Mouse (Mus musculus) kidney, embryonic 15.5 days (tissue): ENCODE data around the gene Ppm1e. TPM values are rescaled to one million over a fixed set of nuclear protein-coding genes. Genes with fewer than 3 reads are reported as not detected.

Source experiments
- ATAC-seq: fragments of 200-750 bp; cut with Nextera tagmentation; replicated peaks from 2 replicates; pipeline ENCODE4 v1.8.0; 2017; ENCODE audit warnings: moderate TSS enrichment; ENCODE audit not compliant: low FRiP score
- H3K27ac ChIP-seq: fragments of 300-500 bp; sonication (generic); 2 replicates; pipeline ENCODE4 v1.5.1; 2015; ENCODE audit warnings: mild to moderate bottlenecking, inconsistent platforms
- H3K27me3 ChIP-seq: fragments of 300-500 bp; sonication (generic); 2 replicates; pipeline ENCODE4 v1.6.1; 2015; ENCODE audit warnings: inconsistent platforms
- H3K36me3 ChIP-seq: fragments of 300-500 bp; sonication (generic); 2 replicates; pipeline ENCODE4 v1.6.1; 2015; ENCODE audit warnings: inconsistent platforms
- H3K4me1 ChIP-seq: fragments of 300-500 bp; sonication (generic); 2 replicates; pipeline ENCODE4 v1.6.1; 2015; ENCODE audit warnings: inconsistent platforms
- H3K4me2 ChIP-seq: fragments of 300-500 bp; sonication (generic); 2 replicates; pipeline ENCODE4 v1.6.1; 2015; ENCODE audit warnings: moderate library complexity, mild to moderate bottlenecking, inconsistent platforms
- H3K4me3 ChIP-seq: fragments of 300-500 bp; sonication (generic); replicated peaks from 2 replicates; pipeline ENCODE4 v1.5.1; 2015; ENCODE audit warnings: mild to moderate bottlenecking, inconsistent platforms
- H3K9ac ChIP-seq: fragments of 300-500 bp; sonication (generic); 2 replicates; pipeline ENCODE4 v1.6.1; 2015; ENCODE audit warnings: mild to moderate bottlenecking, inconsistent platforms
- H3K9me3 ChIP-seq: fragments of 300-500 bp; sonication (generic); replicated peaks from 2 replicates; pipeline ENCODE4 v1.6.1; 2016; ENCODE audit warnings: inconsistent platforms
- WGBS: fragments of 180-500 bp; shearing (Covaris S2); methylation state at CpG from one replicate; pipeline ENCODE4 v1.1.7; 2015; ENCODE audit warnings: mixed read lengths; 5-methylcytosine and 5-hydroxymethylcytosine counted together
- polyA plus RNA-seq: library from polyadenylated mRNA; unstranded; fragments of >200 nt; fragmentation: Nextera tagmentation; extraction: Ambion mirVana; gene quantifications from 2 replicates; pipeline ENCODE4 v1.2.1, GENCODE M21; 2015

Gene Ppm1e
- 2.9 and 3.0 TPM in 2 replicates for polyA plus RNA-seq

- Histone ChIP-seq H3K4me2 (peak within 1 kb of the TSS; percentile 87), H3K4me1 (peaks cover 19% of the 10 kb centered on the region), H3K9me3 (no peaks in the 10 kb centered on the region), H3K27me3 (peaks cover 45% of the 10 kb centered on the region), H3K27ac (peak within 1 kb of the TSS; percentile 23), H3K36me3 (no peaks in the 10 kb centered on the region), H3K9ac (peak within 1 kb of the TSS; percentile 43), H3K4me3 (peak within 1 kb of the TSS; percentile 67)
- peak; percentile 91 for ATAC-seq
- under 1% methylated on average over 97 of the region's 104 CpGs for WGBS
Measured at GRCm38 (mm10) chr11:87358331-87359261, at the start of gene Ppm1e. Gene Ppm1e (minus strand): TSS chr11:87359023.

- H3K9ac ChIP-seq = peak within 1 kb of the TSS; percentile 64
- peak; percentile 57 for ATAC-seq
- no peaks in the 10 kb centered on the region; the same call in 1 of the 2 replicates for H3K27me3 ChIP-seq
- peak within 1 kb of the TSS; percentile 96 for H3K27ac ChIP-seq
- WGBS = 74% methylated on average over 27 of the region's 27 CpGs
- peak within 1 kb of the TSS; percentile 66 for H3K4me2 ChIP-seq
- H3K4me1 ChIP-seq = peaks cover 6% of the 10 kb centered on the region
- no peaks in the 10 kb centered on the region for H3K9me3 ChIP-seq
- peak within 1 kb of the TSS; percentile 69 for H3K4me3 ChIP-seq
- H3K36me3 ChIP-seq = no peaks in the 10 kb centered on the region
Measured at GRCm38 (mm10) chr11:87404876-87405275, 46.1 kb upstream of the Ppm1e start, which contains the start of the genes Rad51c and Tex14. Gene Rad51c (minus strand): TSS chr11:87404954. Gene Tex14 (plus strand): TSS chr11:87405065.

GRCm38 (mm10) chr11:87404111-87404853 lies 45.5 kb upstream of the Ppm1e start:
- WGBS = 2% methylated on average over 58 of the region's 58 CpGs

DNA sequence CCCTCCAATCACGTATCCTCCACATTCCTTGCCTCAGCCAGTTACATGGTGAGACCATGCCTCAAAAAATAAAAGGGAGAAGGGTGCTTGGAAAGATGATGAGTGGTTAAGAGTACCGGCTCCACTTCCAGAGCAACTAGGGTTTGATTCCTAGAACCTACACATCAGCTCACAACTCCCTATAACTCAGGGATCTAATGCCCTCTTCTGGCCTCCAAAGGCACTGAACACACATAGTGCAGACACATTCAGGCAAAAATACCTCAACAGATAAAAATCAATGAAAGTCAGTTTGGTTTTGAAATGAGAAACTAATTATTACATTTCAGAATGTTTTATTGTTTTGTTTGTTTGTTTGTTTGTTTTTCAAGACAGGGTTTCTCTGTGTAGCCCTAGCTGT lies 39.6 kb upstream of the Ppm1e start:
- ATAC-seq = no peak
- H3K4me1 ChIP-seq = no peaks in the 10 kb centered on the region
- no peak overlapping the region for H3K4me2 ChIP-seq
- no peaks in the 10 kb centered on the region for H3K36me3 ChIP-seq
- no peak overlapping the region for H3K27ac ChIP-seq
- no peaks in the 10 kb centered on the region for H3K9me3 ChIP-seq
- 93% methylated on average over 2 of the region's 2 CpGs for WGBS
- no peak overlapping the region for H3K4me3 ChIP-seq
- H3K9ac ChIP-seq = no peak overlapping the region
- no peaks in the 10 kb centered on the region for H3K27me3 ChIP-seq

More at GRCm38 (mm10) chr11:87404111-87404853, 45.5 kb upstream of the Ppm1e start:
- H3K36me3 ChIP-seq = no peaks in the 10 kb centered on the region
- H3K4me1 ChIP-seq = peaks cover 6% of the 10 kb centered on the region
- H3K9ac ChIP-seq = peak overlapping the region; percentile 64
- no peaks in the 10 kb centered on the region; the same call in 1 of the 2 replicates for H3K27me3 ChIP-seq
- H3K9me3 ChIP-seq = no peaks in the 10 kb centered on the region
- H3K27ac ChIP-seq = peak overlapping the region; percentile 96
- peak overlapping the region; percentile 69 for H3K4me3 ChIP-seq
- peak overlapping the region; percentile 66 for H3K4me2 ChIP-seq
- ATAC-seq = peak; percentile 96

- peaks cover 8% of the 10 kb centered on the region for H3K36me3 ChIP-seq
- H3K4me3 ChIP-seq = no peak overlapping the region
- 61% methylated on average over 1 of the region's 1 CpGs for WGBS
- H3K9ac ChIP-seq = no peak overlapping the region
- H3K4me1 ChIP-seq = no peaks in the 10 kb centered on the region
- H3K27me3 ChIP-seq = no peaks in the 10 kb centered on the region
- no peaks in the 10 kb centered on the region for H3K9me3 ChIP-seq
- H3K4me2 ChIP-seq = no peak overlapping the region
- no peak for ATAC-seq
- no peak overlapping the region for H3K27ac ChIP-seq
Measured at GRCm38 (mm10) chr11:87393855-87394254, 35.0 kb upstream of the Ppm1e start.

DNA sequence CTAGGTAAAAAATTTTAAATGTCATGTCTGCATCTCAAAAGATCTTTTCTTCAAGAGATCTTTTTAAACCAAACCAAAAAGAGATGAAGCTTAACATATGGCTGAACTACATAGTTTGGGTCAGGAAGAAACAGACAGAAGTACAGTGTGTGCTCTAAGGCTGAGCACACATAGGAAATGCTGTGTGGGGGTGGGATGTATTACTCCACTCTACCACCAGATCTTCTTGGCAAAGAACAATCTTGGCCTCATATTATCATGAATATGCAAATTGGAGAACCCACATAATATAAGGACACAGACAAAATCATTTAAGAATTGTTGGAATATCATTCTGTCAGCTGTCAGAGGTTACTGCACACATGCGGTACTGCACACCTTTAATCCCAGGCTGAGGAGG lies 26.9 kb upstream of the Ppm1e start:
- H3K4me3 ChIP-seq = no peak overlapping the region
- no peaks in the 10 kb centered on the region for H3K9me3 ChIP-seq
- H3K9ac ChIP-seq = no peak overlapping the region
- no peak overlapping the region for H3K27ac ChIP-seq
- no peaks in the 10 kb centered on the region for H3K36me3 ChIP-seq
- 95% methylated on average over 1 of the region's 1 CpGs for WGBS
- no peaks in the 10 kb centered on the region for H3K27me3 ChIP-seq
- ATAC-seq = no peak
- H3K4me1 ChIP-seq = no peaks in the 10 kb centered on the region
- no peak overlapping the region for H3K4me2 ChIP-seq

DNA sequence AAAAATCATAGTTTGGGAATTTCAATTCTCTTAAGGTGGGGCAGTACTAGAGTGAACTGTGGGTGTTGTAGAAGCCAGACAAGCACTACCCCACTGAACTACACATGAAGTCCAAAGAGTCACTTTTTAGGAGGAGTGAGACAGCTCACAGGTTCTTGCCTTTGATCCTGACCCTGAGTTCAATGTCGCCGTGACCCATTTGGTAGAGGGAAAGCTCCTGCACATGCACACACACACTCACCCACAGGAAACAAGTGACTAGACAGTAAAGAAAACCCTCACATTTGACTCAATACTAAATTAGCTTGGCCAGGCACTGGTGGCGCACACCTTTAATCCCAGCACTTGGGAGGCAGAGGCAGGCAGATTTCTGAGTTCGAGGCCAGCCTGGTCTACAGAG lies 25.7 kb upstream of the Ppm1e start:
- H3K9me3 ChIP-seq = no peaks in the 10 kb centered on the region
- no peaks in the 10 kb centered on the region for H3K4me1 ChIP-seq
- 91% methylated on average over 4 of the region's 4 CpGs for WGBS
- ATAC-seq = no peak
- H3K36me3 ChIP-seq = peaks cover 8% of the 10 kb centered on the region; the same call in 1 of the 2 replicates
- no peaks in the 10 kb centered on the region for H3K27me3 ChIP-seq
- no peak overlapping the region for H3K27ac ChIP-seq
- H3K4me3 ChIP-seq = no peak overlapping the region
- H3K4me2 ChIP-seq = no peak overlapping the region
- H3K9ac ChIP-seq = no peak overlapping the region

DNA sequence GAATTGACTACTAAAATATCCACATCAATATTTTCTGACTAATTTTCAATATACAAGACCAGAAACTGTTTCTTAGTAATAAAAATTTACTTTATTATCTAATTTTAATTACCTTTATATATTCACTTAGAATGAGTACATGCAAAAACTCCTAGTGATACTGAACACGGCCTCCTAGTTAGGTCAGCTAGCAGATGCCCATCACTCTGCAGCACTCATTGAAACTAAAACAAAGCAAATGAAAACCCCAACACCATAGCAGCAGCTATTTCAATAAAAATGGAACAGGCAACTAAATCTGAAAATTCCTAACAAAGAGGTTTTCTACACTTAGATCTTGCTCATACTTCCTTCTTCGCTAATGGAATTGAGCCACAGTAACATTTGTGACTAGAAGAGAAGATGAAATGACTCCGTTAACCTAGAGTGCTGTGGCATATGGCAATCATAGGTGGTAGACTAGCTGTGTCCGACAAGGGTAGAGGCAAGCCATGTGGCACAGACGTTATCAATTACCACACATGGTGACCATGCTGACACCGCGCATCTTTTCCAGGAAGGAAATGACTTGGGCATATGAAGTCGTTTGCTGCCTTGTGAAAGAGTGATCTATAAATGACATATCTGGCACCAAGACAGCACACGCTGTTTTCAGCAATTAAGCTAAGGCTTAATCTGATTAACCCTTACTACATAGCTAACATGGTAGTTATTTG lies 9.2 kb upstream of the Ppm1e start:
- no peak overlapping the region for H3K4me2 ChIP-seq
- 78% methylated on average over 9 of the region's 9 CpGs for WGBS
- H3K9me3 ChIP-seq = no peaks in the 10 kb centered on the region
- H3K27ac ChIP-seq = no peak overlapping the region
- ATAC-seq = no peak; the same call in 1 of the 2 replicates
- H3K9ac ChIP-seq = no peak overlapping the region
- H3K27me3 ChIP-seq = no peaks in the 10 kb centered on the region
- no peaks in the 10 kb centered on the region for H3K4me1 ChIP-seq
- no peak overlapping the region for H3K4me3 ChIP-seq
- H3K36me3 ChIP-seq = no peaks in the 10 kb centered on the region

DNA sequence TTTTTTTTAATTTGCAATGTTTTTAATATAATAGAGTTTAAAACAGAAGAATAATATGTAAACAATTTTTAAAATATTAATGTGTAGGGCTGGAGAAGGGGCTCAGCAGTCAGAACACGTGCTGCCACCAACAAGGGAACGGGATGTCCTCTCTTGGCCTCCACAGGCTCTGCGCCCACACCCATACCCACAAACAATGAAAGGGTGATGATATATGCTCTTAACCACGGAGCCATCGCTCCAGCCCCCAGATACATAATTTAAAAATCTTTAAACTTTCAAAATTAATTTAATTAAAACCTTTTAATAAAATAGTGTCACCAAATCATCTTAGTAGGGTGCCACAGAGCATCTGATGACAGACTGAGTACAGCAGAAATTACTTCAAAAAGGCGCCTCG lies 8.2 kb upstream of the Ppm1e start:
- H3K9me3 ChIP-seq = no peaks in the 10 kb centered on the region
- H3K27me3 ChIP-seq = 0 out of 2 replicates have a peak, but pooled peaks cover 3% of the 10 kb centered on the region
- no peak for ATAC-seq
- 84% methylated on average over 7 of the region's 7 CpGs for WGBS
- H3K9ac ChIP-seq = no peak overlapping the region
- H3K4me1 ChIP-seq = no peaks in the 10 kb centered on the region
- H3K27ac ChIP-seq = no peak overlapping the region
- no peaks in the 10 kb centered on the region for H3K36me3 ChIP-seq
- no peak overlapping the region for H3K4me2 ChIP-seq
- H3K4me3 ChIP-seq = no peak overlapping the region

- Histone ChIP-seq H3K9ac (no peak overlapping the region), H3K4me1 (no peaks in the 10 kb centered on the region), H3K36me3 (no peaks in the 10 kb centered on the region), H3K4me2 (no peak overlapping the region), H3K27me3 (peaks cover 14% of the 10 kb centered on the region), H3K4me3 (no peak overlapping the region), H3K27ac (no peak overlapping the region), H3K9me3 (no peaks in the 10 kb centered on the region)
- WGBS = 91% methylated on average over 5 of the region's 5 CpGs
- ATAC-seq = no peak
Measured at GRCm38 (mm10) chr11:87365120-87365519, 6.3 kb upstream of the Ppm1e start.

GRCm38 (mm10) chr11:87359262-87359612 lies 414 bp upstream of the Ppm1e start:
- ATAC-seq = no peak
- peaks cover 45% of the 10 kb centered on the region for H3K27me3 ChIP-seq
- H3K27ac ChIP-seq = no peak overlapping the region
- 16% methylated on average over 10 of the region's 10 CpGs for WGBS
- peak overlapping the region; percentile 67 for H3K4me3 ChIP-seq
- H3K9me3 ChIP-seq = no peaks in the 10 kb centered on the region
- H3K36me3 ChIP-seq = no peaks in the 10 kb centered on the region
- H3K4me1 ChIP-seq = peaks cover 19% of the 10 kb centered on the region
- H3K4me2 ChIP-seq = peak overlapping the region; percentile 87
- peak overlapping the region; percentile 43; the same call in 1 of the 2 replicates for H3K9ac ChIP-seq
